Mouse (Mus musculus): ENCODE results near the gene Nploc4.

Gene Nploc4

GRCm38 (mm10) chr11:120354304-120355276 is 82.9 kb downstream of the Nploc4 start:
- no peak for DNase-seq (ENCODE audit: low spot score in 2 of 2)

- DNase-seq (ENCODE audit: low spot score in 2 of 2) = peak in 1 of 2 experiments; percentile 45
Measured at GRCm38 (mm10) chr11:120353500-120354303, 83.8 kb downstream of the Nploc4 start.

GRCm38 (mm10) chr11:120352571-120353290 is 84.8 kb downstream of the Nploc4 start:
- peak in 1 of 2 experiments; percentile 7 for DNase-seq (ENCODE audit: low spot score in 2 of 2)

- DNase-seq (ENCODE audit: low spot score in 2 of 2) = peak in 1 of 2 experiments; percentile 3
Measured at GRCm38 (mm10) chr11:120352093-120352350, 85.5 kb downstream of the Nploc4 start.

- peak; percentile 2 to 6 for DNase-seq (ENCODE audit: low spot score in 2 of 2)
Measured at GRCm38 (mm10) chr11:120351250-120352092, 86.0 kb downstream of the Nploc4 start.

GRCm38 (mm10) chr11:120350711-120351110 is 86.8 kb downstream of the Nploc4 start:
- peak; percentile 4 to 11 for DNase-seq (ENCODE audit: low spot score in 2 of 2)

GRCm38 (mm10) chr11:120349986-120350702 is 87.4 kb downstream of the Nploc4 start:
- peak; percentile 47 to 55 for DNase-seq (ENCODE audit: low spot score in 2 of 2)

GRCm38 (mm10) chr11:120349371-120349985 is 88.0 kb downstream of the Nploc4 start:
- peak; percentile 29 to 35 for DNase-seq (ENCODE audit: low spot score in 2 of 2)

GRCm38 (mm10) chr11:120348684-120349370 is 88.7 kb downstream of the Nploc4 start:
- peak; percentile 42 to 44 for DNase-seq (ENCODE audit: low spot score in 2 of 2)

- peak; percentile 70 for DNase-seq (ENCODE audit: low spot score in 2 of 2)
Measured at GRCm38 (mm10) chr11:120347791-120348683, 89.5 kb downstream of the Nploc4 start, which contains the start of gene Actg1. Gene Actg1 (minus strand): TSS chr11:120348542.

- peak; percentile 5 to 6 for DNase-seq (ENCODE audit: low spot score in 2 of 2)
Measured at GRCm38 (mm10) chr11:120347301-120347700, 90.2 kb downstream of the Nploc4 start.

GRCm38 (mm10) chr11:120346383-120347034 is 91.0 kb downstream of the Nploc4 start:
- peak in 1 of 2 experiments; percentile 4 for DNase-seq (ENCODE audit: low spot score in 2 of 2)

GRCm38 (mm10) chr11:120345067-120345681 is 92.3 kb downstream of the Nploc4 start:
- DNase-seq (ENCODE audit: low spot score in 2 of 2) = peak in 1 of 2 experiments; percentile 5

- DNase-seq (ENCODE audit: low spot score in 2 of 2) = no peak
Measured at GRCm38 (mm10) chr11:120344310-120344920, 93.1 kb downstream of the Nploc4 start.

- DNase-seq (ENCODE audit: low spot score in 2 of 2) = no peak
Measured at GRCm38 (mm10) chr11:120343519-120344309, 93.8 kb downstream of the Nploc4 start.

- no peak for DNase-seq (ENCODE audit: low spot score in 2 of 2)
Measured at GRCm38 (mm10) chr11:120342656-120343160, 94.8 kb downstream of the Nploc4 start.

All from frontal cortex, postnatal 25 days (tissue).